Mouse (Mus musculus): ENCODE results near the gene Tmem167.

DNA sequence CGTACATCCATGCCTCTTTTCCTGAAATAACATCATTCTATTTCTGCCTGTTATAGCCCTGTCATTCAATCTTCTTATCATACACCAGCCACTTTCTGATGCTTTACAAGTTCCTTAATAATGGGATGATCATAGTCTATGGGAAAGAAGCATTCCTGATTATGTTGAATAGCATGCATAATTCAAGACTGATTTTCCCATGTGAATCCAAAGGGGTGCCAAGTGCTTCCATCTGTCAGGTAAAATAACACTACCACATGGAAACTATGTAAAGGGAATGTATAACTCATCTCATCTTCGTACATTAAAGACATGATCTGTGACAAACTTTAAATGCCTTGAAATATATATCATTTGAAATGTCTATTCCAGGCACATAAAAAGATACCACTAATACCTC, 75.2 kb downstream of the Tmem167 start:
- no peak for TF ChIP-seq CTCF (IDR thresholded peaks at IDR 0.05; ENCODE audit: low read depth)
- no peak for TF ChIP-seq EP300 (IDR thresholded peaks at IDR 0.05; ENCODE audit: low read depth)
